Mouse (Mus musculus) midbrain, embryonic 12.5 days (tissue): ENCODE data around the gene Klhdc8b. TPM values are rescaled to one million over a fixed set of nuclear protein-coding genes. Genes with fewer than 3 reads are reported as not detected.

Source experiments
- ATAC-seq: fragments of 200-750 bp; cut with Nextera tagmentation; 2 replicates; pipeline ENCODE4 v1.8.0; 2017; ENCODE audit warnings: low read depth, moderate TSS enrichment, moderate library complexity; ENCODE audit not compliant: low FRiP score
- H3K27ac ChIP-seq: fragments of 300-500 bp; sonication (generic); replicated peaks from 2 replicates; pipeline ENCODE4 v1.5.1; 2016; ENCODE audit warnings: mild to moderate bottlenecking
- H3K27me3 ChIP-seq: fragments of 300-500 bp; sonication (generic); 2 replicates; pipeline ENCODE4 v1.6.1; 2016; ENCODE audit warnings: mild to moderate bottlenecking
- H3K36me3 ChIP-seq: fragments of 300-500 bp; sonication (generic); 2 replicates; pipeline ENCODE4 v1.6.1; 2016
- H3K4me1 ChIP-seq: fragments of 300-500 bp; sonication (generic); 2 replicates; pipeline ENCODE4 v1.6.1; 2016
- H3K4me2 ChIP-seq: fragments of 300-500 bp; sonication (generic); replicated peaks from 2 replicates; pipeline ENCODE4 v1.6.1; 2016; ENCODE audit warnings: mild to moderate bottlenecking, moderate library complexity
- H3K4me3 ChIP-seq: fragments of 300-500 bp; sonication (generic); 2 replicates; pipeline ENCODE4 v1.5.1; 2016; ENCODE audit warnings: mild to moderate bottlenecking
- H3K9ac ChIP-seq: fragments of 300-500 bp; sonication (generic); replicated peaks from 2 replicates; pipeline ENCODE4 v1.6.1; 2016; ENCODE audit warnings: mild to moderate bottlenecking, moderate library complexity
- H3K9me3 ChIP-seq: fragments of 300-500 bp; sonication (generic); 2 replicates; pipeline ENCODE4 v1.6.1; 2016; ENCODE audit warnings: mild to moderate bottlenecking
- WGBS: fragments of 180-500 bp; shearing (Covaris S2); methylation state at CpG from one replicate; pipeline ENCODE4 v1.1.7; 2016; 5-methylcytosine and 5-hydroxymethylcytosine counted together
- polyA plus RNA-seq: library from polyadenylated mRNA; unstranded; fragments of >200 nt; fragmentation: Nextera tagmentation; extraction: Ambion mirVana; gene quantifications from 2 replicates; pipeline ENCODE4 v1.2.1, GENCODE M21; 2016

The Klhdc8b gene
- polyA plus RNA-seq, 1 experiment from 2014 or later = 60.7 TPM

DNA sequence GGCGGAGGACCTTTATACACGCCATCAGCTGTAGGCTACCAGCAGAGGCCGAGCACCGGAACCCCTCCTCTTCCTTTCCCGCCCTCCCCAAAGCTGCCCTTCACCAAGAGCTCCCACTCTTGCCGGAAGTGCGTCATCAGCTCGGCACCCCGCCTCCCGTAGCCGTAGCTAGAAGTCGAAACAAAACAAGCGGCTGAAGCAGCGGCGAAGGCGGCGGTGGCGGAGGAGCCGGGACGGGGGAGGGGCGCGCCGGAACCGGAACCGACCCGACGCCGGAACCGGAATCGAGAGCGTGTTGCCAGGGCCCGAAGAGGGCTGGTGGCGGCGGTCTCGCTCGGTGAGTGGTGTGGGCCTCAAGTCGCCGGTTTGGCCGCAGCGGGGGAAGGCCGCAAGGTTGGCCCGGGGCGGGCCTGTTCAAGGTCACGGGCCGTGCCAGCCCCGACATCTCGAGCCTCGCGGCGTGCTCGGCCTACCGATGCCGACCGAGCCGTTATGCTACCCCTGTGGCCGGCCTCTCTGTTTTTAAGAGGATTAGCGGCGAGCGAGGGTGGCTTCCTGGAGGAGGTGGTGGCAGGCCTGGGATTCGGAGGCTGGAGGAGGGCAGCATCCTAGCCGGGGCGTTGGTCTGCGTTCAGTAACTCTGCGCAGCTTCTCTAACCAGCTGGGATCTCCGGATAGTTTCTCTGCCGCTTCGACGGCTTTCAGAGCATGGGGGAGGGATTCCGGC lies 29.3 kb upstream of the Klhdc8b start, which contains the start of gene Usp19:
Gene Usp19, plus strand, starts transcription at position 44 of the 727 bp plus-strand sequence.
- Histone ChIP-seq H3K27ac (peak within 1 kb of the TSS; percentile 95), H3K4me3 (peak within 1 kb of the TSS; percentile 95), H3K4me2 (peak within 1 kb of the TSS; percentile 97), H3K36me3 (peaks cover 65% of the 10 kb centered on the region), H3K9ac (peak within 1 kb of the TSS; percentile 96), H3K4me1 (peaks cover 19% of the 10 kb centered on the region), H3K9me3 (no peaks in the 10 kb centered on the region), H3K27me3 (no peaks in the 10 kb centered on the region)
- WGBS = under 1% methylated on average over 66 of the region's 69 CpGs
- ATAC-seq = peak; percentile 96

DNA sequence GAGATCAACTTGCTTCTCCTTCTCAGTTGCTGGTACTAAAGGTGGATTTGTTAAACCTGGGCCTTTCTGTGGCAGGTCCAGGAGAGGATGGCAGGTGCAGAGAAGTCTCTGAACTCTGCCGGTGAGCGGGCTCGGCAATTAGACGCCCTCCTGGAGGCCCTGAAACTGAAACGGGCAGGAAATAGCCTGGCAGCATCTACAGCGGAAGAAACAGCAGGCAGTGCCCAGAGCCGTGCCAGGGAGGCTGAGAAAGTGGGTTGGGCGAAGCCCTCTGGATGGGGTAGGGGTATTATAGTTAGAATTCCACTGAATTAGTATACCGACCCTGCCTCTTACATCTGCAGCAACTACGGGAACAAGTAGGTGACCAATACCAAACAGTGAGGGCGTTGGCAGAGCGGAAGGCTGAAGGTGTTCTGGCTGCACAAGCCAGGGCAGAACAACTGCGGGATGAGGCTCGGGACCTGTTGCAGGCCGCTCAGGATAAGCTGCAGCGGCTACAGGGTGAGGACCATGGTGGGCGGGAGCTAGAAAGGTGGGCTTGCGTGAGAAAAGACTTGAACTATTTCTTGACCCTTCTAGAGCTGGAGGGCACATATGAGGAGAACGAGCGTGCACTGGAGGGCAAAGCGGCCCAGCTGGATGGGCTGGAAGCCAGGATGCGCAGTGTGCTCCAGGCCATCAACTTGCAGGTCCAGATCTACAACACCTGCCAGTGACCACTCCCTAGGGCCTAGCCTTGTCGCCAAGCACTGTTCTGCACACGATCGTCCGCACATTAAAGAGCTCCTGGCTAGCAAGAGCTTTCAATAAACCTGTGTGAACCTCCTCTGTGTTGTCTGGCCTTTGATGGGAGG lies 28.5 kb upstream of the Klhdc8b start:
- Histone ChIP-seq H3K4me2 (peak overlapping the region; percentile 97), H3K9ac (peak overlapping the region; percentile 45), H3K27me3 (no peaks in the 10 kb centered on the region), H3K9me3 (no peaks in the 10 kb centered on the region), H3K36me3 (peaks cover 65% of the 10 kb centered on the region), H3K4me3 (peak overlapping the region; percentile 95), H3K4me1 (peaks cover 19% of the 10 kb centered on the region), H3K27ac (peak overlapping the region; percentile 95)
- WGBS = 70% methylated on average over 26 of the region's 26 CpGs
- peak; percentile 2 for ATAC-seq

DNA sequence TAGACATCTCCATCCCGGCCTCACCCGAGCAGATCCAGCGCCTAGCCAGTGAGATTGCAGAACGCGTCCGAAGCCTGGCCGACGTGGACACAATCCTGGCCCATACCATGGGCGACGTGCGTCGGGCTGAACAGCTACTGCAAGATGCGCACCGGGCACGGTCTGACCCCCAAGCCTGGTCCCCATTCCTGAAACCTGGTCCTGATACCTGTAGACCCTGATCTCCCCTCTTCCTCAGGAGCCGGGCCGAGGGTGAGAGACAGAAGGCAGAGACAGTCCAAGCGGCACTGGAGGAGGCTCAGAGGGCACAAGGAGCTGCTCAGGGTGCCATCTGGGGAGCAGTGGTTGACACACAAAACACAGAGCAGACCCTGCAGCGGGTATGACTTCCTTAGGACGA lies 27.8 kb upstream of the Klhdc8b start:
- WGBS = 95% methylated on average over 20 of the region's 20 CpGs
- no peak for ATAC-seq
- no peak overlapping the region for H3K4me2 ChIP-seq
- H3K9ac ChIP-seq = no peak overlapping the region
- peaks cover 60% of the 10 kb centered on the region for H3K36me3 ChIP-seq
- H3K4me3 ChIP-seq = no peak overlapping the region
- H3K4me1 ChIP-seq = peaks cover 19% of the 10 kb centered on the region
- no peaks in the 10 kb centered on the region for H3K9me3 ChIP-seq
- no peaks in the 10 kb centered on the region for H3K27me3 ChIP-seq
- H3K27ac ChIP-seq = peak overlapping the region; percentile 95; the same call in 1 of the 2 replicates

DNA sequence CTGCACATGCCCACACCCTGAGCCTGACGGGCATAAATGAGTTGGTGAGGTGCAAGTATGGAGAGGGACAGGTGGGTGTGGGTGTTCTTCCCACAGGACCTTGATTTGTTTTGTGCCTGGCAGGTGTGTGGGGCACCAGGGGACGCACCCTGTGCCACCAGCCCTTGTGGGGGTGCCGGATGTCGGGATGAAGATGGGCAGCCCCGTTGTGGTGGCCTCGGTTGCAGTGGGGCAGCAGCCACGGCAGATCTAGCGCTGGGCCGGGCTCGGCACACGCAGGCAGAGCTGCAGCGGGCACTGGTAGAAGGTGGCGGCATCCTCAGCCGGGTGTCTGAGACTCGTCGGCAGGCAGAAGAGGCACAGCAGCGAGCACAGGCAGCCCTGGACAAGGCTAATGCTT lies 27.0 kb upstream of the Klhdc8b start:
- no peaks in the 10 kb centered on the region for H3K9me3 ChIP-seq
- peaks cover 19% of the 10 kb centered on the region for H3K4me1 ChIP-seq
- no peak overlapping the region for H3K9ac ChIP-seq
- H3K4me3 ChIP-seq = no peak overlapping the region
- 93% methylated on average over 17 of the region's 17 CpGs for WGBS
- no peak for ATAC-seq
- peaks cover 59% of the 10 kb centered on the region for H3K36me3 ChIP-seq
- H3K27me3 ChIP-seq = no peaks in the 10 kb centered on the region
- no peak overlapping the region for H3K4me2 ChIP-seq
- H3K27ac ChIP-seq = no peak overlapping the region

DNA sequence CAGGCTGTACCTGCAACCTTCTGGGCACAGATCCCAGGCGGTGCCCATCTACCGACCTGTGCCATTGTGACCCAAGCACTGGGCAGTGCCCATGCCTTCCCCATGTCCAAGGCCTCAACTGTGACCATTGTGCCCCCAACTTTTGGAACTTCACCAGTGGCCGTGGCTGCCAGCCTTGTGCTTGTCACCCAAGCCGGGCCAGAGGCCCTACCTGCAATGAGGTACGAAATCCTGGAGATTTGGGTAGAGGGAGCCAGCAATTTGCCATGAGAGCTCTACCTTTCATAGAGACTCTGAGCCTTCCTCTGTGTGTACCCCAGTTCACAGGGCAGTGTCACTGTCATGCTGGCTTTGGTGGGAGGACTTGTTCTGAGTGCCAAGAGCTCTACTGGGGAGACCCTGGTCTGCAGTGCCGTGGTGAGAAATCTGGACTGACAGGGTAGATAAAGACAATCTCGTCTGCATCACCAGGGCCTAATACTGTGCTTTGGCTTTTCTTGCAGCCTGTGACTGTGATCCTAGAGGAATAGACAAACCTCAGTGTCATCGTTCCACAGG lies 25.7 kb upstream of the Klhdc8b start:
- 92% methylated on average over 8 of the region's 8 CpGs for WGBS
- no peak overlapping the region for H3K4me3 ChIP-seq
- peaks cover 15% of the 10 kb centered on the region for H3K4me1 ChIP-seq
- H3K9me3 ChIP-seq = no peaks in the 10 kb centered on the region
- H3K4me2 ChIP-seq = no peak overlapping the region
- no peak for ATAC-seq
- no peak overlapping the region for H3K9ac ChIP-seq
- no peak overlapping the region for H3K27ac ChIP-seq
- no peaks in the 10 kb centered on the region for H3K27me3 ChIP-seq
- H3K36me3 ChIP-seq = peaks cover 50% of the 10 kb centered on the region

DNA sequence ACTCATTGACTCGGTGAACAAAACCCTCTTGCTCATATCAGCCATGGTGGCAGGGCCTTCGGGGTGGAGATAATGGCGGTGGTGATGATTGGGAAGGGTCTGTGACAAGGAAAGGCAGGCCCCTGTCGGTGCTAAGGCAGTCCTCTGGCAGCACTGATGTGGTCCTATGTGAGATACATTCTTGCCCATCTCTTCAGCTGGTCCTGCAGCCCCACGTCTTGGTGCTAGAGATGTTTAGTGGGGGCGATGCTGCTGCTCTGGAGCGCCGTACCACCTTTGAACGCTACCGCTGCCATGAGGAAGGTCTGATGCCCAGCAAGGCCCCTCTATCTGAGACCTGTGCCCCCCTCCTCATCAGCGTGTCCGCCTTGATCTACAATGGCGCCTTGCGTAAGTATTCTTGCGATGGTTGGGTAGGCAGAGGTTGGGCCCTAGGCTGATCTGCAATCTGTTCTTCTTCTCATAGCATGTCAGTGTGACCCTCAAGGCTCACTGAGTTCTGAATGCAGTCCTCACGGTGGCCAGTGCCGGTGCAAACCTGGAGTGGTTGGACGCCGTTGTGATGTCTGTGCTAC lies 24.0 kb upstream of the Klhdc8b start:
- H3K4me3 ChIP-seq = no peak overlapping the region
- peaks cover 11% of the 10 kb centered on the region for H3K4me1 ChIP-seq
- H3K36me3 ChIP-seq = peaks cover 52% of the 10 kb centered on the region
- H3K27me3 ChIP-seq = no peaks in the 10 kb centered on the region
- no peaks in the 10 kb centered on the region for H3K9me3 ChIP-seq
- H3K9ac ChIP-seq = no peak overlapping the region
- ATAC-seq = no peak
- no peak overlapping the region for H3K4me2 ChIP-seq
- no peak overlapping the region for H3K27ac ChIP-seq
- 94% methylated on average over 19 of the region's 19 CpGs for WGBS

GRCm38 (mm10) chr9:108484021-108484420 lies 22.6 kb upstream of the Klhdc8b start:
- Histone ChIP-seq H3K27ac (no peak overlapping the region), H3K9ac (no peak overlapping the region), H3K4me2 (no peak overlapping the region), H3K27me3 (no peaks in the 10 kb centered on the region), H3K4me1 (peaks cover 18% of the 10 kb centered on the region), H3K4me3 (no peak overlapping the region), H3K36me3 (peaks cover 48% of the 10 kb centered on the region), H3K9me3 (no peaks in the 10 kb centered on the region)
- ATAC-seq = no peak
- 94% methylated on average over 15 of the region's 15 CpGs for WGBS

GRCm38 (mm10) chr9:108483051-108483790 lies 21.8 kb upstream of the Klhdc8b start:
- H3K4me2 ChIP-seq = no peak overlapping the region
- 94% methylated on average over 18 of the region's 18 CpGs for WGBS
- H3K4me1 ChIP-seq = peaks cover 24% of the 10 kb centered on the region
- H3K27ac ChIP-seq = no peak overlapping the region
- H3K27me3 ChIP-seq = no peaks in the 10 kb centered on the region
- no peak overlapping the region for H3K9ac ChIP-seq
- no peak for ATAC-seq
- peaks cover 40% of the 10 kb centered on the region for H3K36me3 ChIP-seq
- H3K4me3 ChIP-seq = no peak overlapping the region
- H3K9me3 ChIP-seq = no peaks in the 10 kb centered on the region

- Histone ChIP-seq H3K36me3 (peaks cover 34% of the 10 kb centered on the region), H3K27me3 (no peaks in the 10 kb centered on the region), H3K4me2 (no peak overlapping the region), H3K9ac (no peak overlapping the region), H3K27ac (no peak overlapping the region), H3K9me3 (no peaks in the 10 kb centered on the region), H3K4me1 (peaks cover 24% of the 10 kb centered on the region), H3K4me3 (no peak overlapping the region)
- 94% methylated on average over 19 of the region's 19 CpGs for WGBS
- no peak for ATAC-seq
These were observed 20.3 kb upstream of the Klhdc8b start for GRCm38 (mm10) chr9:108481520-108482210.

GRCm38 (mm10) chr9:108480813-108481519 lies 19.6 kb upstream of the Klhdc8b start:
- Histone ChIP-seq H3K27ac (no peak overlapping the region), H3K27me3 (no peaks in the 10 kb centered on the region), H3K4me3 (no peak overlapping the region), H3K36me3 (peaks cover 27% of the 10 kb centered on the region), H3K4me1 (peaks cover 24% of the 10 kb centered on the region), H3K4me2 (peak overlapping the region; percentile 68; the same call in 1 of the 2 replicates), H3K9ac (no peak overlapping the region), H3K9me3 (no peaks in the 10 kb centered on the region)
- ATAC-seq = no peak
- WGBS = 92% methylated on average over 28 of the region's 28 CpGs
